Mouse (Mus musculus) spleen, adult 18-20 months (tissue): ENCODE results near the gene Slc17a3.

Experiments
- DNase-seq, 2 experiments: peaks; one replicate each; pipeline ENCODE4 v3.0.0; 2022; ENCODE audit warnings: mixed read lengths in 2 of 2

The Slc17a3 gene

GRCm38 (mm10) chr13:23839308-23839707 is at the start of gene Slc17a3:
TSS of gene Slc17a3 (plus strand) at chr13:23839434.
- no peak for DNase-seq

GRCm38 (mm10) chr13:23792520-23792919 is 46.7 kb upstream of the Slc17a3 start:
- DNase-seq = peak in 1 of 2 experiments; percentile 19

- no peak for DNase-seq
These were observed 39.8 kb upstream of the Slc17a3 start for GRCm38 (mm10) chr13:23799405-23799804.

- no peak for DNase-seq
These were observed 34.7 kb upstream of the Slc17a3 start for GRCm38 (mm10) chr13:23804532-23804931.

GRCm38 (mm10) chr13:23806422-23807052 is 32.7 kb upstream of the Slc17a3 start, which contains the start of gene Slc17a2:
TSS of gene Slc17a2 (plus strand) at chr13:23806993.
- no peak for DNase-seq

- DNase-seq = no peak
These were observed 23.1 kb upstream of the Slc17a3 start for GRCm38 (mm10) chr13:23816148-23816547.

GRCm38 (mm10) chr13:23820179-23820940 is 18.9 kb upstream of the Slc17a3 start:
- no peak for DNase-seq

- DNase-seq = no peak
These were observed 17.0 kb upstream of the Slc17a3 start for GRCm38 (mm10) chr13:23822213-23822612.

- no peak for DNase-seq
These were observed 12.6 kb upstream of the Slc17a3 start for GRCm38 (mm10) chr13:23826606-23827005.

GRCm38 (mm10) chr13:23833053-23833452 is 6.2 kb upstream of the Slc17a3 start:
- peak in 1 of 2 experiments; percentile 5 for DNase-seq

GRCm38 (mm10) chr13:23834836-23835235 is 4.4 kb upstream of the Slc17a3 start:
- no peak for DNase-seq

GRCm38 (mm10) chr13:23836630-23837029 is 2.6 kb upstream of the Slc17a3 start:
- no peak for DNase-seq

GRCm38 (mm10) chr13:23845851-23846250 is 6.6 kb downstream of the Slc17a3 start:
- DNase-seq = no peak

GRCm38 (mm10) chr13:23849299-23849698 is 10.1 kb downstream of the Slc17a3 start:
- DNase-seq = no peak

GRCm38 (mm10) chr13:23856401-23856800 is 17.2 kb downstream of the Slc17a3 start:
- DNase-seq = no peak

GRCm38 (mm10) chr13:23861815-23862214 is 22.6 kb downstream of the Slc17a3 start:
- DNase-seq = no peak

GRCm38 (mm10) chr13:23864711-23865110 is 25.5 kb downstream of the Slc17a3 start:
- no peak for DNase-seq

- DNase-seq = no peak
These were observed 27.0 kb downstream of the Slc17a3 start for GRCm38 (mm10) chr13:23866086-23866710.

GRCm38 (mm10) chr13:23867000-23867399 is 27.8 kb downstream of the Slc17a3 start:
- no peak for DNase-seq

GRCm38 (mm10) chr13:23867405-23867804 is 28.2 kb downstream of the Slc17a3 start, which contains the start of gene Slc17a1:
TSS of gene Slc17a1 (plus strand) at chr13:23867750.
- no peak for DNase-seq

- DNase-seq = no peak
These were observed 29.7 kb downstream of the Slc17a3 start for GRCm38 (mm10) chr13:23868790-23869533.

GRCm38 (mm10) chr13:23869996-23870395 is 30.8 kb downstream of the Slc17a3 start:
- no peak for DNase-seq

- no peak for DNase-seq
These were observed 33.9 kb downstream of the Slc17a3 start for GRCm38 (mm10) chr13:23873141-23873540.
